Mouse (Mus musculus): ENCODE measurements around the gene Cox5a. TPM values are rescaled to one million over a fixed set of nuclear protein-coding genes. Genes with fewer than 3 reads are reported as not detected.

The Cox5a gene
- polyA plus RNA-seq, 1 experiment from 2014 or later: 1,314 TPM

- H3K27me3 ChIP-seq (ENCODE audit: insufficient read depth, low read length): peaks cover 15% of the 10 kb centered on the region
- 70% methylated on average over 7 of the region's 7 CpGs for WGBS
- no peak overlapping the region for H3K4me2 ChIP-seq (ENCODE audit: low read length)
- no peak for TF ChIP-seq CTCF (IDR thresholded peaks at IDR 0.05; ENCODE audit: low read depth)
- H3K4me3 ChIP-seq (replicated peaks; ENCODE audit: low read depth, low read length): no peak overlapping the region
- no peak for ATAC-seq (replicated peaks; ENCODE audit: low FRiP score, low read depth)
- no peak overlapping the region for H3K9ac ChIP-seq (ENCODE audit: low read depth, low read length)
- H3K27ac ChIP-seq: no peak overlapping the region
- no peaks in the 10 kb centered on the region for H3K9me3 ChIP-seq (replicated peaks; ENCODE audit: low read length)
- H3K36me3 ChIP-seq (ENCODE audit: insufficient read depth, low read length): no peaks in the 10 kb centered on the region
- peaks cover 12% of the 10 kb centered on the region; the same call in 1 of the 2 replicates for H3K4me1 ChIP-seq (replicated peaks; ENCODE audit: insufficient read depth, low read length)
- DNase-seq (ENCODE audit: low spot score): no peak
These were observed 22.5 kb upstream of the Cox5a start for GRCm38 (mm10) chr9:57498536-57498935.

- WGBS: 16% methylated on average over 13 of the region's 13 CpGs
- Histone ChIP-seq H3K4me2 (ENCODE audit: low read length) (peak overlapping the region; percentile 92; the same call in 1 of the 2 replicates), H3K4me1 (replicated peaks; ENCODE audit: insufficient read depth, low read length) (peaks cover 21% of the 10 kb centered on the region), H3K27me3 (ENCODE audit: insufficient read depth, low read length) (peaks cover 33% of the 10 kb centered on the region), H3K36me3 (ENCODE audit: insufficient read depth, low read length) (no peaks in the 10 kb centered on the region), H3K9me3 (replicated peaks; ENCODE audit: low read length) (no peaks in the 10 kb centered on the region), H3K9ac (ENCODE audit: low read depth, low read length) (no peak overlapping the region), H3K27ac (no peak overlapping the region), H3K4me3 (replicated peaks; ENCODE audit: low read depth, low read length) (no peak overlapping the region)
- DNase-seq (ENCODE audit: low spot score) (no peak), ATAC-seq (replicated peaks; ENCODE audit: low FRiP score, low read depth) (no peak)
- TF ChIP-seq CTCF (IDR thresholded peaks at IDR 0.05; ENCODE audit: low read depth): no peak
These were observed 19.6 kb upstream of the Cox5a start for GRCm38 (mm10) chr9:57501452-57501851.

- DNase-seq (ENCODE audit: low spot score) (peak; percentile 46), ATAC-seq (replicated peaks; ENCODE audit: low FRiP score, low read depth) (no peak)
- TF ChIP-seq CTCF (IDR thresholded peaks at IDR 0.05; ENCODE audit: low read depth): no peak
- H3K27me3 ChIP-seq (ENCODE audit: insufficient read depth, low read length): peaks cover 33% of the 10 kb centered on the region
- no peaks in the 10 kb centered on the region for H3K9me3 ChIP-seq (replicated peaks; ENCODE audit: low read length)
- under 1% methylated on average over 20 of the region's 20 CpGs for WGBS
- H3K4me2 ChIP-seq (ENCODE audit: low read length): peak overlapping the region; percentile 92; the same call in 1 of the 2 replicates
- H3K36me3 ChIP-seq (ENCODE audit: insufficient read depth, low read length): no peaks in the 10 kb centered on the region
- peaks cover 21% of the 10 kb centered on the region for H3K4me1 ChIP-seq (replicated peaks; ENCODE audit: insufficient read depth, low read length)
- no peak overlapping the region for H3K9ac ChIP-seq (ENCODE audit: low read depth, low read length)
- no peak overlapping the region for H3K27ac ChIP-seq
- no peak overlapping the region for H3K4me3 ChIP-seq (replicated peaks; ENCODE audit: low read depth, low read length)
These were observed 19.2 kb upstream of the Cox5a start for GRCm38 (mm10) chr9:57501861-57502260.

- Histone ChIP-seq H3K4me2 (ENCODE audit: low read length) (peak overlapping the region; percentile 92), H3K4me1 (replicated peaks; ENCODE audit: insufficient read depth, low read length) (peaks cover 21% of the 10 kb centered on the region), H3K9ac (ENCODE audit: low read depth, low read length) (no peak overlapping the region), H3K27me3 (ENCODE audit: insufficient read depth, low read length) (peaks cover 33% of the 10 kb centered on the region), H3K36me3 (ENCODE audit: insufficient read depth, low read length) (no peaks in the 10 kb centered on the region), H3K4me3 (replicated peaks; ENCODE audit: low read depth, low read length) (peak overlapping the region; percentile 40), H3K27ac (peak overlapping the region; percentile 37; the same call in 1 of the 2 replicates), H3K9me3 (replicated peaks; ENCODE audit: low read length) (no peaks in the 10 kb centered on the region)
- 6% methylated on average over 23 of the region's 23 CpGs for WGBS
- peak; percentile 66 for DNase-seq (ENCODE audit: low spot score)
- TF ChIP-seq CTCF (IDR thresholded peaks at IDR 0.05; ENCODE audit: low read depth): no peak
- ATAC-seq (replicated peaks; ENCODE audit: low FRiP score, low read depth): no peak; the same call in 1 of the 2 replicates
These were observed 18.0 kb upstream of the Cox5a start for GRCm38 (mm10) chr9:57502911-57503621.

- H3K9me3 ChIP-seq (replicated peaks; ENCODE audit: low read length): no peaks in the 10 kb centered on the region
- no peaks in the 10 kb centered on the region for H3K36me3 ChIP-seq (ENCODE audit: insufficient read depth, low read length)
- peaks cover 21% of the 10 kb centered on the region for H3K4me1 ChIP-seq (replicated peaks; ENCODE audit: insufficient read depth, low read length)
- H3K9ac ChIP-seq (ENCODE audit: low read depth, low read length): peak within 1 kb of the TSS; percentile 35; the same call in 1 of the 2 replicates
- under 1% methylated on average over 46 of the region's 46 CpGs for WGBS
- peaks cover 33% of the 10 kb centered on the region for H3K27me3 ChIP-seq (ENCODE audit: insufficient read depth, low read length)
- H3K4me3 ChIP-seq (replicated peaks; ENCODE audit: low read depth, low read length): peak within 1 kb of the TSS; percentile 40
- peak within 1 kb of the TSS; percentile 37; the same call in 1 of the 2 replicates for H3K27ac ChIP-seq
- TF ChIP-seq CTCF (IDR thresholded peaks at IDR 0.05; ENCODE audit: low read depth): no peak
- H3K4me2 ChIP-seq (ENCODE audit: low read length): peak within 1 kb of the TSS; percentile 92
- DNase-seq (ENCODE audit: low spot score) (peak; percentile 60), ATAC-seq (replicated peaks; ENCODE audit: low FRiP score, low read depth) (peak; percentile 70; the same call in 1 of the 2 replicates)
These were observed 17.3 kb upstream of the Cox5a start, which contains the start of gene Rpp25 for GRCm38 (mm10) chr9:57503622-57504380. Gene Rpp25, plus strand, starts transcription at chr9:57504026.

- TF ChIP-seq CTCF (IDR thresholded peaks at IDR 0.05; ENCODE audit: low read depth): peak; percentile 52
- DNase-seq (ENCODE audit: low spot score) (peak; percentile 45), ATAC-seq (replicated peaks; ENCODE audit: low FRiP score, low read depth) (peak; percentile 72)
- Histone ChIP-seq H3K27ac (no peak overlapping the region), H3K4me3 (replicated peaks; ENCODE audit: low read depth, low read length) (peak overlapping the region; percentile 40), H3K9me3 (replicated peaks; ENCODE audit: low read length) (no peaks in the 10 kb centered on the region), H3K36me3 (ENCODE audit: insufficient read depth, low read length) (no peaks in the 10 kb centered on the region), H3K4me1 (replicated peaks; ENCODE audit: insufficient read depth, low read length) (peaks cover 21% of the 10 kb centered on the region), H3K9ac (ENCODE audit: low read depth, low read length) (peak overlapping the region; percentile 35; the same call in 1 of the 2 replicates), H3K27me3 (ENCODE audit: insufficient read depth, low read length) (peaks cover 33% of the 10 kb centered on the region), H3K4me2 (ENCODE audit: low read length) (peak overlapping the region; percentile 92)
- 1% methylated on average over 31 of the region's 34 CpGs for WGBS
These were observed 16.7 kb upstream of the Cox5a start for GRCm38 (mm10) chr9:57504381-57504700.
